Mouse (Mus musculus) cerebellum, postnatal 14 days (tissue): ENCODE results near the gene Chpf2.

Experiments used
- DNase-seq, 2 experiments: peaks; one replicate each; pipeline ENCODE4 v3.0.0; 2021; ENCODE audit warnings: mixed read lengths in 2 of 2

Chpf2 gene

DNA sequence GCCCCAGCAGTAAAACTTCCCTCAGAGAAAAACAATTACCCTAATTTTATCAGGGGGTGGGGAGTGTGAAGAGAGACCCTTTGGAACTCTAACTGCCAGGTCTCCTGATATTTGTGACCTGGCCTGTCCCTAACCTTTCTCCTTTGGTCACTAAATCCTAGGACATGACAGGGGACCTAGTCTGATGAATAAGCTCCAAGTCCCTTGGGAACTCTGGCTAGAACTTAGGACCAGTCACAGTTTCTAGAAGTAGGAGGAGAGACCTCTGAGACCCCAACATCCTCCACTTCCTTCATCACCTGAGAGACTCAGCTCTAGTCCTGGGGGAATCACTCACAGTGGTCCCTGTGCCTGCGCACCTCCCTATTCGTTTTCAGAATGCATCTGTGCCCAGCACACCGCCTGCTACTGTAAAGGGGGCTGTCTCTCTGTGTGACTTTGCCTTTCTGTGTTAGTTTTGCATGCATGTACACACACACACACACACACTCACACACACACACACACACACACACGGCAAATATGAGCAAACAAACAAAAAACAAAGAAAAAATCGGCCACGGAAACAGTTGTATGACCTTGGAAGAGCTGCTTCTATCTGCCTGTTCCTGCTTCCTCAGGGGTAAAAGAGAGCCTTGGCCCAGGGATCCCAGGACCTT is 18.9 kb downstream of the Chpf2 start:
- peak; percentile 15 to 34 for DNase-seq

DNA sequence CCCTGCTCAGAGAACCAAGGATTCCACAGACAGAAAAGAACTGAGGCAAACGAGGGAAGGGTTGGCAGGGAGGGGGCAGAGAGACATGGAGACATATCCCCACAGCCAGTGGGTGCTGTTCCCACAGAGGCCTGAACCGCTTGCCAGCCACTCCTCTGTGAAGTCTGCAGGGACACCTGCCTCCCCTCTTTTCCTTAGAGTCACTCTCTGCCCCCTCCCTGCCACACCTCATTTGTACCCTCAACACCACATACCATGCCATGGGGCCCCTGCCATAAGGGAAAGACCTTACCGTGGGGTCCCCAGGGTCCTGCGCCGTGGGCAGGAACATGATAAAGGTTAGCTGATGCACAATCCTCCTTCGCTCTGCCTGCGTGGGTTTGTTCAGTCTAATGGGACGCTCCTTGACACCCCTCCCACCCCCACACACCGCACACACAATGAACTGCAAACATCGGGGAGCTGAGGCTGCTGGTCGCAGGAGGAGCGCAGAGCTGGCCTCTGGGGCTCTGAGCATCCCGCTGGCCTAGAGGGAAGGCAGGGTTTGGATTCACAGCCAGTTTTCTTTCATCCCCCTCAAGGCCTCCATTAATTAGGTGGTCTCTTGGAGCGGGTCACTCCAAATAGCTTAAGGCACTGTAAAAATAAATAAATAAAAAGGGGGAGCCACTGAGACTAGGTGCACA is 19.6 kb downstream of the Chpf2 start:
- peak; percentile 32 to 33 for DNase-seq

DNA sequence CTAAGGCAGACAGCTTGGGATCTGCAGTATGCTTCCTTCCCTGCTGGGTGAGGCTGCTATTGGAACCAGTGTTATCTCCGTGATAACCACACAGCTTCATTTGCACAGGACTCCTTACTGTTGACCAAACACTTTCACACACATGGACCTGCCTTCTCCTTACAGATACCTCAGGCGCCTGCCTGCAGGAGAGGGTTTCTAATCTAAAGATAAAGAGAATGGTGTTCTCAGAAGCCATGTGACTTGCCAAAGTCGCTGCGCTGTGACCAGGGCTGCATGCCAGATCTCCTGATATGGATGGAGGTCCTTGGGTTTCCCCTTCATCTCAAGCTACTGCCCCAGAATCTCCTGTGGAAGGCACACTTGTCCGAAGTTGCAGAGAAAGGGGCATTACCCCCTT is 22.8 kb downstream of the Chpf2 start:
- DNase-seq = peak in 1 of 2 experiments; percentile 39

DNA sequence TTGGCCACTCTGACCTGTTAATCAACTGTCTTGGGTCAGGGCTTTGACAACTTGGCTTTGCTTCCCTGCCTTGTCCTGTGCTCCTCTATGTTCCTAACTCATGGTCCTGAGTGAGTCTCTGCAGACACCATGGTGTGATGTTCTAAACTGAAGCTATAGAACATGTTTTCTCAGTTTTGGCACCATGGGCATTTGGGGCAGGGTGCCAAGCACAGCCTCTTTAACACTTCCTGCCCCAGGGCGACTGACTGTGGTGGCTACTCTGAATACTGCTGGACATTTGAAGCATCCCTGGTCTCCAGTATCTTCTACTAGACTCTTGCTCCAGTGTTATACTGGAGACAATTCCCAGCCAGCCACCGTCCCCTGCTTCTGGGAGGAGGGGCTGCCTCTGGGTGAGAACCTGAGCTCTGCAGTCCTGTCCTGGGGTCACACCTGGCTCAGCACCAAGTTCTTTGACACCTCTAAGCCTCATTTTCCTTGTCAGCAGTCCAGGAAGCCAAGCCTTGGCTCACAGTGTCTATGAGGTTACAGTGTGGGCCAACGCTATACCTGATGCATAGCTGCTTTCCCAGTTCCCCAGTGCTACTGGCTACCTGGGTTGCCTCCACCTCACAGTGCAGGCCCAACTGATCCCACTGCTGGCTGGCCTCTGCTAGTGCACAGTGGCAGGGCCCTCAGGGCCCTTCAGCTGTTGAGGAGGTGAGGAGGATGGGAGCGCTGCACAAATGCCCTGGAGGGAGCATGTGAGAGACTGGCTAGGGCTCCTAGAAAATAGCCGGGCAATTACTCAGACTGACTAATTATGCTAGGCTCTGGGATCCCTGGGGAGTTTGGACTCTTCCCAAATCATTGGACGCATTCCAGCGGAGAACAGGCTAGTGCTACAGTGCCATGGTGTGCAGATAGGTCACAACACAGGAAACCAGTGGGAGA is 25.1 kb downstream of the Chpf2 start:
- peak; percentile 87 to 88 for DNase-seq

DNA sequence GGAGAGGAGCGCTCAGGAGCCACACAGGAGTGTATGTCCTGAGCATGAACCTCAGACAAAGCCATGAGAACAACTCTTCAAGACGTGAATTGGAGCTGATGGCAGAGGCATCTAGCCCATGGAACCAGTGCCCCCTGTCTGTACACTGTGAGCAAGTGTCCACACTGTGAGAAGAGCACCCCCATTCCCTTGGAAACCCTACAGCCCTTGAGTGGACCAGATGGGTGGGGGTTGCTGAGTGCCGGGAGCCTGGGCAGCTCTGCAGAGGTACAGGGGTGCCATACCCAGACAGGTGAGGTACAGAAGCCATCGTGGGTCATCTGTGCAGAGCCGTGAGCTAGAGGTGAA is 25.7 kb downstream of the Chpf2 start:
- DNase-seq = no peak

DNA sequence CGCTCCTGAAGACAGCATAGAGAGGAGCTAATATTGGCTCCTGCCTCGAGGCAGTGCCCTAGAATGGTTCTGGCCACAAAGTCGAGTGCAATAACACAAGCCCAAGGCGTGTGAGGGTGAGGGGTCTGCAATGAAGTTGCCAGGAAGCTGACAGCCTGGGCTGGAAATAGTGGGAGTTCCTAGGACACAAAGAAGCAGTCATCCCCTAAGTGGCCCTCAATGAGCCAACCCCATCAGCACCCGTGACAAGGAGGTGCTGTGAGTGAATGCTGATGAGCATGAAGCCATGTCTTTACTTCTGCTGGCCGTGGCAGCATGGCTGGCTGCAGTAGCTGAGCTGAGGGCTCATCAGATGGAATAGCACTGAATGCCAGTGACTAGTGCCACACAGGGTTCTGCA is 28.6 kb downstream of the Chpf2 start:
- no peak for DNase-seq

DNA sequence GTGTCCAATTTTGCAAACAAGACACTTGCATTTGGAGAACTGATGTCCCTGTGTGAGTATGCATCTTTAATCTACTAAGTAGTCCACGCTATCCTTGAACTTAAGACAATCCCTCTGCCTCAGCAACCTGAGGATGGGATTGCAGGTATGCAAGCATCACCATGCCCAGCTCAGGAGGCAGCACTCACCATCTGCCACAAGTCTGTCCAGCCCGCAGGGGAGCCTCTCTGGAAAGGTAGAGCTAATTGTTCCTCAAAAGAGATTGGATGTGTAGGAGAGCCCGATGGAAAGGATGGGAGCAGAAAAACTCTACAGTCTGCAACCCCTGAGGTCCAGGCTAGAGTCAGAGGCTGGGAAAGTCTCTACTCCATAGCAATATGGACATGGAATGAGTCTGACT is 32.4 kb downstream of the Chpf2 start:
- peak; percentile 41 to 68 for DNase-seq

DNA sequence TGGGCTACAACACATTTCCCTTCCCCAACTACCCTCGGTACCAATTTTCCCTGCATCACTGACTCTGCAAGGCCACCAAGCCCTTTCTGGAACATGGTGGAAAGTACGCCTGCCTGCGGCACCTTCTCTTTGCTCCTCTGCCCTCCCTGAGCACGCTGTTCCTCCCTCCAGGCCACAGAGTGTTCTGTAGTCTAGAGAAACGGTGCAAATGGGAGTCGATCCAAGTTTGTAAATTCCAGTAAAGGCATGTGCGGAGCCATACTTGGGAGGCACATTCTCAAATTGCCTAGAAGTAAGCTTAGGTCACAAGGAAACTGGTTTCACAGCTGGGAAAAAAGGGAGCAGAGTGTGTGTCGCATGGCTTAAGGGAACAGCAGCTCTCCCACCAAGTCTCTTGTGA is 33.6 kb downstream of the Chpf2 start:
- peak in 1 of 2 experiments; percentile 8 for DNase-seq

DNA sequence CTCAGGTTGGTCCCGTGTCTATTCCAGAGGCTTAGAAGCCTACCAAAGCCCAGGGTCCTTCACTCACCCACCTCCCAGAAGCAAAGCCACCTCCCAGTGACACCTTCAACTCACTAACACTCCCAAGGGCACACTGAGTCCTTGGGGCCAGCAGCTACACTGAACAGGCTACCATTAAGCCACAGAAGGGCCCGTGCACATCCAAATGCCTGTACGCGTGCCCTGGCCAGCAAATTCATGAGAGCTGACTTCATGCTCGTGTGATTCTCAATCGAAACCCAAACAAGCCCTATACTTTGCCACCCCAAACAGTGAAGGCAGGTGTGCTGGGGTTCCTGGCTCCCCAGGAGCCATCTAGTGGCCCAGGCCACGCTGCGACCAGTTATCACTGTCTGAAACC is 34.1 kb downstream of the Chpf2 start:
- DNase-seq = peak in 1 of 2 experiments; percentile 10

DNA sequence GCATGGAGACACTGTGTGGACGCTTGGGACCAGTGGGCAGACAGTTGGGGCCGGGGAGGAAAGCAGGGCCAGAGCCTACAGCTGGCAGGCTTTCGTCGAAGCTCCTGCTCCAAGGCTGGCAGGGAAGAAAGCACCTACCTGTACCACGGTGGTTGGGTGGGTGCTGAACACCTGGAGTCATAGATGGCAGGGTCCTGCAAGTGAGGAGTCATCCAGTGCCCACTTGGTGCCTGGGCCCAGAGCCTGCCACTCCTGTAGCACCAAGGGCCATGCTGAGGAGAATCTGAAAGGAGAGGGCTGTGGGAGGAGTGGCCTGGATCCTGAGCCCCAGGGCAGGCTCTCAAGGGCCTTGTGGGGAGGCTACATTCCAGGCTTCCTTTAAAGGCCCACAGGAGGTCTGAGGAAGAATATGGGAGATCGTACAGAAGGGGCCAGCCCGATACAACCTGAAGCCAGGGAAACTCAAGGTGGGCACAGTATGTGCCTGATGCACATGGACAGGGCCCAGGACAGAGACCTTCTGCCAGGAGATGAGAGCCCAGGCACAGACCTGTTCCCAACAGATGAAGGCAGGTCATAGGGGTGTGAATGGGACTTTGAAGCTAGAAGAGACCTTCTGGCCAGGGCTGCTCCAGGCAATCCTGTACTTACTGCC is 36.0 kb downstream of the Chpf2 start:
- peak; percentile 58 to 80 for DNase-seq

DNA sequence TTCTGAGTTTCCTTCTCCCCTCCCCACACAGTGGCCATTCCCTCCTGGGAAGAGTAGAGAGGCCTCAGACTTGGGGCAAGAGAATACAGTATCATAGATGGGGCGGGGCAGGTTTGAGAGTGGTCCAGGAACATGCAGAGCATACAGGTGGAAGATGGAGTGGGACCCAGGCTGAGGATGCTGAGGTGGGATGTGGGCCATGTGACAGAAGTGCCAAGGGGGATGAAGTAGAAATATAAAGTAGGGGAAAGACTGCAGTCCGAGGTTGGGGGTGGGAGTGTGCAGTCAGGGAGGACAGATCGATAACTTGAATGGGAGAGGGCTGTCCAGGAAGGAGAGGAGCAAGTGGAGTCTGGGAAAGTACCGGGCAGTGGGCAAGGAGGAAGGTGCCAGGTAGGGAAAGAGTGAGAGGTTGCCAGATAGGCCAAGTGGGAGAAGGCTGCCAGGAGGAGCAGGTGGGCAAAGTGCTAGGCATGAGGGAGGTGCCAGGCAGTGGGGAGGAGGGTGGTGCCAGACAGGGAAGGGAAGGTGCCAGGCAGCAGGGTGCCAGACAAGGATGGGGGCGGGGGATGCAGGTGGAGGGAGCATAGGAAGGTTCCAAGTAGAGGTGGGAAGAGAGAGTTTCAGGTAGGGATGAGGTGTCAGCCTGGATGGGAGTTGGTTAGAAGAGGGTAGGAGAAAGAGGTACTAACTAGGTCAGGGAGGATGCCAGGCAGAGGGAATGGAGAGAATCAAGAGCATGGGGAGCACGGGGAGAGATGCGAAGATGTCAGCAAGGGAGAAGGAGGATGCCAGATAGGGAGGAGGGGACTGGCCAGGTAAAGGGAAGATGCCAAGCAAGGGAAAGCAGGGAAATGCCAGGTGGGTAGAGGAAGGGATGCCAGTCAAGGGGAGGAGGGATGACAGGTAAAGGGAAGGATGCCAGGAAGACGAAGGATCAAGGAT is 36.8 kb downstream of the Chpf2 start:
- DNase-seq = peak; percentile 97

DNA sequence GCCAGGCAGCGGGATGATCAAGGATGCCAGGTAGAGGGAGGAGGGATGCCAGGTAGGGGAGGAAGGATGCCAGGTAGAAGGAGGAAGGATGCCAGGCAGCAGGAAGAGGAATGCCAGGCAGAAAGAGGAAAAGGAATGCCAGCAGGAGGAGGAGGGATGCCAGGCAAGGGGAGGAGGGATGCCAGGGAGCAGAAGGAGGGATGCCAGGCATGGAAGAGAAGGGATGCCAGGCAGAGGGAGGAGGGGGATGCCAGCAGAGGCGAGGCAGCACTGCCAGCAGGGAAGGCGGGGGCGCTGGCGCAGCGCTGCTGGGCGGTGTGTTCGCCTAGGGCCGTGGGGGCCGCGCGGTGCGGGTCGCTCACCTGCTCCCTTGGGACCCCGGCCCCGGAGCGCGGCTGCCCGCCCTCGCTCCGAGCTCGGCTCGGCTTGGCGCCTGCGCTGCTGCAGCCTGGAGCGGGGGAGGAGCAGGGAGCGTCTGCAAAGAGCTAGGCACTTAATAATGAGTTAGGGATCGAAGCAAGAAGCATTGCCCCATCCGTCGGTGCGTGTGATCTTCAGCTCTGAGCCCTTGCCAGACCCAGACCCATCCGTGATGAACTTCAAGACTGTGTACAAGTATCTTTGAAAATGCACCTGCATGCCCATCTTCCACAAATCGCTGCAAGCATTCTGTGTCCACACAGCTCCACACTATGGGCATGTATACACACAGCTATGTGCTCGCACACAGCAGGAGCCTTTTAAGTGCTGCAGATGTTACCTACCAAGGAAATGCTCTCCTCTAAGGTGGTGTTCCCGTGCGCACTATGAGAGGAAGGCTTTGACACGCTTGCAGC is 37.7 kb downstream of the Chpf2 start, which contains the start of gene Smarcd3:
Gene Smarcd3, minus strand, starts transcription at position 426 of the 836 bp plus-strand sequence.
- peak; percentile 97 to 98 for DNase-seq

DNA sequence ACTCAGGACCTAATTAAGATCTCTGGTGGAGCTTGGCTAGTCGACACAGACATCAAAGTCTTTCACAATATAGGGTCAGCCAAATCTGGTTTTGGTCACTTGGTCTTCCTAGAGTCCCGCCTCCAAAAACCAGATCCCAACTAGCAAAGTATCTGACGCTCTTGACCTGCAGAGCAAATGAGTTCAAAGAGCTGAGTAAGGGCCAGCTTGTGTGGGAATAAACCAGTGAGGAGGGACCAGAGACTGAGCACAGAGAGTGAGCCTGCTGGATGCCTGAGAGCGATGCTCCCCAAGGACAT is 38.2 kb downstream of the Chpf2 start:
- no peak for DNase-seq

DNA sequence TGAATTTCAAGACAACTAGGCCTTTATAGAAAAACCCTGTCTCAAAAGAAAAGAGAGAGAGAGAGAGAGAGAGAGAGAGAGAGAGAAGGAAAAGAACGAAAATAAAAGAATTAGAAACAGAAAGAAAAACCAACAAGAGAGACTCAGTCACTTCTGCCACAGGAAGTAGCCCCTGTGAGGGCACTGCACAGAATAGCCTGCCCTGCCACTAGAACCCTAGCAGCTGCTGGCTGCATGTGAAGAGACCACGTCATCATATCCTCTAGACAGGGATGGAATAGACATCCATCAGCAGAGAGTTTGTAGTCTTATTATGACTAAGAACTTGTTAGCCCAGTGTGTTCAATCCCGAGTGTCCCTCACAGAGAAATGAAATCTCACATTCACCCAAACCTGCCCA is 43.2 kb downstream of the Chpf2 start:
- no peak for DNase-seq

DNA sequence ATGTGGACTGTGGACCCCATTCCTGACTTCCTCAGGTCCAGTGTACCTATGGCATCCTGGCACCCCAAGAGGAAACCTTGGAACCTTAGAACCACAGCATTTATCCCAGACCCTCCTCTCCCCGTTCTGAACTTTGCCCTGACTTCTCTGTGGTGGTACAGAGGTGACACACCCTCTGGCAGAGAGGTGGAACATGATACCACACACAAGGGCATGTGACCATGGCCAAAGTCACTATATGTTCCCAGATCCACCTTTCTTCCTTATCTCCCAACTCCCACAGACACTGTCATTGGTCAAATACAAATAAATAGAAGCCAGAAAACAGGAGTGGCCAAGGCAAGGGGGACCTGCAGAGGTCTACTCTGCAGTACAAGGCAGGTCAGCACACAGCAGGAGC is 48.6 kb downstream of the Chpf2 start:
- no peak for DNase-seq

DNA sequence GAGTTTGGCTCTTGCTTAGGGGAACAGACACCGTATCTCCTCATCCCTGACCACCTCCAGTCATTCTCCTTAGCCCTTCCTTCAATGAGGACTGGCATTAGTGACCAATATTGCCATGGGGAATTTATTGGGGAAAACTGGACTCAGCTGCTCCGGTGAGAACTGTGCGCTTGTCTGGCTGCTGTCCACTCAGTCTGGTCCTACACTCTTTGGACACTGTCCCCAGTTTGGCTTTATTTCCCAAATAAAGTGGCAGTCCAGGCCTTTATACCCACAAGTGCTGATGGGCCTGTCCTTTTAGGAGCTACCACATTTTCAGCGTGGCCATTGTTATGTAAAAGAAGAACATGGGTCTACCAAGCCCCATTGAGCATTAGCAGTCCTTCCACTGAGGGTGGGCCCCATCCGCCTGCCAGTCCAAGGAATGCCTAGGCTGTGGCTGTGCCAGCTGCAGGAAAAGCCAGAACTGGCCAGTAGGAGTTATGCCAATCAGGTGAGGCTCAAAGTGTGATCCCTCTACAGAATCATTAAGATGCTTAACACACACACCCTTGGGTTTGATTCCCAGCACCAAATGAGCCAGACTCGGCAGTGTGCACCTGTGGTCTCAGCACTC is 49.1 kb downstream of the Chpf2 start:
- no peak for DNase-seq

DNA sequence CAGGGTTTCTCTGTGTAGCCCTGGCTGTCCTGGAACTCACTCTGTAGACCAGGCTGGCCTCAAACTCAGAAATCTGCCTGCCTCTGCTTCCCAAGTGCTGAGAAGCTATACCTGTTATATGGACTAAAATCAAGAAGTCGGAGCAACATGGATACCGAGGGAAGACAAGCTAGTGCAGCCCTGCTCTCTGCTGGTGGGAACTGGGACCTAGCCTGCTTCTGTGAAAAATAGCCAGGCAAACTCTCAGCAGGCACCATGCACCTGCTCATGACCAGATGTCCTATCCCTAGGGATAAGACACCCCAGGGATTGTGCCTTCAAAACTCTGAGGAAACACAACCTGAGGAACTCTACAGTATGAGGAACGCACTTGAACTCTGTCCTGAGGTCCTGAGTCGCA is 50.4 kb downstream of the Chpf2 start:
- peak; percentile 57 to 59 for DNase-seq

DNA sequence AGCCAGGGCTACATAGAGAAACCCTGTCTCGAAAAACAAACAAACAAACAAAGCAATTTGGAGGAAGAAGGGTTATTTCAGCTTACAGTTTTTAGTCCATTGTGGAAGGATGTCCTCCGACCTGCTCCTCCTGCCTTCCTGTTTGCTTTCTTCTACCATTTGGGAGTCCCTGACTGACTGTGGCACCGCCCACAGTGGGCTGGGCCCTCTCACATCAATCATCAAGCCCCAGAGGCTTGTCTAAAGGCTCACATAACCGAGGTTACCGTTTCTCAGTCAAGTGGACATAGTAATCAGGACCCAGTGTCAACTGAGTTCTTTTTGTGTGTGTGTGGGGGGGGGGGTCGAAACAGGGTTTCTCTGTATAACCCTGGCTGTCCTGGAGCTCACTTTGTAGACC is 51.6 kb downstream of the Chpf2 start:
- DNase-seq = no peak

DNA sequence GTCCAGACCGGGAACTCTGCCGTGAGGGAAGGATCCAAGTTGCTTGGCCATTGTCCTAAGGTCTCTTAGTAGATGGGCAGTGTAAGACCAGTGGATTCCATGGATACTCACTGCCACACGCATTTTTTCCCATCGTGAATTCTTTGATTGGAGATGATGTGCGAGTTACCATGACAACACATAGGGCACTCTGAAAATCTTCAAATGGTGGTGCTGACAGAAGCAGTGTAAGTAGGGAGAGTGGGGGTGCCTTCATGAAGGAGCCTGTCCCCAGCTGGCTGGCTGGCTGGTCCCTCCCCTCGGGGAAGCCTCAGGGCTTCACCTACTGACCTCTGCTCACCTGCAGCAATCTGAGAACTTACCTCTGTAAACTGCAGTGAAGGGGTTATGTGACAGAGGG is 52.5 kb downstream of the Chpf2 start:
- DNase-seq = no peak
